Mouse (Mus musculus) large intestine, adult 2 months (tissue): Measurements from ENCODE around the gene Gm20920. TPM values are rescaled to one million over a fixed set of nuclear protein-coding genes. Genes with fewer than 3 reads are reported as not detected.
"Not testable (repeated sequence)": the region's sequence is repeated elsewhere in the genome, so short reads cannot be mapped to it uniquely, and the experiment has no call there.

Experiments used
- DNase-seq: peaks from one replicate; pipeline ENCODE4 v3.0.0-alpha.2; 2012; ENCODE audit warnings: low read depth, low spot score
- WGBS: fragments of 180-500 bp; shearing (Covaris S2); methylation state at CpG from one replicate; pipeline ENCODE4 v1.1.7; 2018; 5-methylcytosine and 5-hydroxymethylcytosine counted together
- polyA plus RNA-seq: library from polyadenylated mRNA; depleted of rRNA; stranded (reverse); fragments of >200 nt; gene quantifications from 2 replicates; pipeline ENCODE4 v1.2.3, GENCODE M21; 2012; rRNA removed

The Gm20920 gene
- polyA plus RNA-seq = not detected in 2 replicates

DNA sequence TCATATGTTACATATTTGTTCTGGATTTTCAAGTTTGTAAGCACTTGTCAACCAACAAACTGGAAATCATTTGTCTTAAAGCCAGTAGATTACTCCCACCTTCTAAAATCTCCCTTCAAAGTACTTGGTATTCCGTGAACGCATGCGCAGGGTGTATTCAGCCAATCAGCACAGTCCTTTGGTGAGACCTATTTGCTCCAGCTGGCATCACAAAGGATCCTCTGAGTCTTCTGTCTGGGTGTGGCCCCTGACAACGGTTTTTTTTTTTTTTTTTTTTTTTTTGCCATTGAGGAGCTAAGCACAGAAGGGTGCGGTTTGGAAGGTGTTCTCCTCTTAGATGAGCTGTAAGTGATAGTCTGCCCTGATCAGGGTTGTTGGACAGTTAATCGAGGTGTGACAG is at the start of gene Gm20920:
Gm20920 (plus strand) TSS at position 301 of the 400 bp plus-strand sequence.
- no CpG with 5 or more reads among the region's 6 CpGs for WGBS
- not testable (repeated sequence) for DNase-seq
